ENCODE assay signal across 9 mouse cellular contexts in the genomic region with DNA sequence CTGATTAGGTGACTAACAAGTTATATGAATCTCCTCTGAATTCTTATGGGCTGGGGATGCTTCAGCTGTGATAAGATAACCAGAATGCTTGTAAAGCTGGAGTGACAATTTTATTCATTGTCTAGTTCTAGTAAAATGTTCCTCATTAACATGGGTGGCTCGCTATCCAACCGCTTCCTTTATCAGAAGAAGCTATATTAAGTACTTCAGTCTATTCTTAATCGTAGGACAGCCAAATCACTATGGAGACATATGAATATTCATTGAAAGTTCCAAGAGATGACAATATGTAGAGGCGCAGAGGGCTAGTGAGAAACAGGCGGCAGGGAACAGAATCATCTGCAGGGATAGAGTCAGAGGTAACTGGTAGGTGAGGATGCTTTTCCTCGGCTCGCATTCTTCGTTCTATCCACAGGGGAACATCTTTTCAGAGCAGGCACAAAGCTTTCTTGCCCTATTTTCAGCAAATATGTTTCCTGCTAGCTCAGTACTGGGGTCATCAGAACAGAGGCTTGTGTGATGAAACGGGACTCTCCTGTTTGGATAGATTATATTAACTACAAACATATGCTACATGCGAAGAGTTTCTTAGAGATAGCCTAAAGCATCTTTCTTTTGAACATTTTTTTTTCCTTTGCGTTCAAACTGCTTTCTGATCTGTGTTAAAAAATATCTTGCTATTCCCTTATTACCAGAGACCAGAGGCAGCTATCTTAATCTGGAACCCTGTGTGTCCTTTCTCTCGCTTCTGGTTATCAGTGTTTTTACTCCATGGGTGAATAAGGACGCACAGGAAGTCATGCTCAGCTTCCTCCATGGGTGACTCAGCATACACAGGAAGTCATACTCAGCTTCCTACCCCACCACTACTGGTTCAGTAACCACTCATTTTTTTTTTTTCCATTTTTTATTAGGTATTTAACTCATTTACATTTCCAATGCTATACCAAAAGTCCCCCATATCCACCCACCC. TPM values are rescaled to one million over a fixed set of nuclear protein-coding genes. Genes with fewer than 3 reads are reported as not detected.
DNase-seq lines count a peak whose midpoint lies in the region; ATAC-seq and TF ChIP-seq lines count a peak whose summit lies in the region.
"Had no signal": no experiment of that assay in that cellular context is flagged by ENCODE, and none has a peak within 500 bp of the region (broad histone marks: within the 10 kb centered on the region; RNA-seq: fewer than 3 reads in every experiment).

No protein-coding gene starts in this region.

- peak overlapping the region; percentile 53 for H3K27ac ChIP-seq in heart, embryonic 16.5 days (ENCODE audit: low read length)
- H3K27ac ChIP-seq in liver, embryonic 14.5 days: no peak overlapping the region

- peak overlapping the region; percentile 66 for H3K4me2 ChIP-seq in heart, embryonic 16.5 days (ENCODE audit: low read depth, low read length)
- H3K4me2 ChIP-seq in liver, embryonic 14.5 days (ENCODE audit: low read depth): peak overlapping the region; percentile 11

- no peak for TF ChIP-seq CTCF in liver, embryonic 14.5 days (IDR thresholded peaks at IDR 0.05; ENCODE audit: low read depth)

- peak overlapping the region; percentile 50 for H3K4me3 ChIP-seq in heart, embryonic 16.5 days (ENCODE audit: low read length)
- no peak overlapping the region for H3K4me3 ChIP-seq in liver, embryonic 14.5 days (ENCODE audit: insufficient read depth in 1 of 2, low read depth in 2 of 2, low read length in 2 of 2)

- no peak for TF ChIP-seq EP300 in liver, embryonic 14.5 days (IDR thresholded peaks at IDR 0.05; ENCODE audit: low read depth)

- H3K4me1 ChIP-seq in heart, embryonic 16.5 days (ENCODE audit: control insufficient read depth, insufficient read depth, low read length): peaks cover 8% of the 10 kb centered on the region
- H3K4me1 ChIP-seq in liver, embryonic 14.5 days (replicated peaks; ENCODE audit: control insufficient read depth in 2 of 2, insufficient read depth in 2 of 2, low read length in 1 of 2): no peaks in the 10 kb centered on the region

- WGBS in heart, embryonic 16.5 days: 56% methylated on average over 13 of the region's 13 CpGs
- 54% methylated on average over 13 of the region's 13 CpGs for WGBS in liver, embryonic 14.5 days (ENCODE audit: insufficient replicate concordance)

- no peaks in the 10 kb centered on the region for H3K36me3 ChIP-seq in heart, embryonic 16.5 days (ENCODE audit: control insufficient read depth, insufficient read depth)
- no peaks in the 10 kb centered on the region for H3K36me3 ChIP-seq in liver, embryonic 14.5 days (replicated peaks; ENCODE audit: control insufficient read depth, insufficient read depth, low read depth)

- intact Hi-C loops in heart, postnatal 10 days (cut with DNase I): no loop called here

- peak overlapping the region; percentile 50 for H3K9ac ChIP-seq in heart, embryonic 16.5 days (ENCODE audit: low read length)
- no peak overlapping the region for H3K9ac ChIP-seq in liver, embryonic 14.5 days (replicated peaks)

- peaks cover 4% of the 10 kb centered on the region for H3K9me3 ChIP-seq in heart, embryonic 16.5 days (replicated peaks; ENCODE audit: control insufficient read depth, low read length)
- no peaks in the 10 kb centered on the region for H3K9me3 ChIP-seq in liver, embryonic 14.5 days (ENCODE audit: control insufficient read depth, low read length)

- no peak for DNase-seq in heart, postnatal 10 days
- peak; percentile 14 to 48 for DNase-seq in frontal cortex, adult 2 months (ENCODE audit: extremely low spot score in 1 of 2, low spot score in 1 of 2)
- no peak for DNase-seq in liver, embryonic 14.5 days (ENCODE audit: low read depth in 3 of 3, low spot score in 3 of 3)
- no peak for DNase-seq in adrenal gland, adult 2 months
- no peak for DNase-seq in thymus, postnatal 25 days
- DNase-seq in urinary bladder, postnatal 4 days (ENCODE audit: low spot score in 2 of 2): no peak

- no peaks in the 10 kb centered on the region for H3K27me3 ChIP-seq in heart, embryonic 16.5 days (ENCODE audit: control insufficient read depth, insufficient read depth, low read length)
- H3K27me3 ChIP-seq in liver, embryonic 14.5 days (ENCODE audit: control insufficient read depth, insufficient read depth, low read length): no peaks in the 10 kb centered on the region

- ATAC-seq in heart, embryonic 16.5 days (replicated peaks; ENCODE audit: extremely low read depth, insufficient read depth, low FRiP score): no peak
- peak; percentile 81 for ATAC-seq in CD4-positive, CD25-positive, alpha-beta regulatory T cell, adult 4 months
- no peak for ATAC-seq in liver, embryonic 14.5 days (ENCODE audit: insufficient read depth)

RNA-seq across cellular contexts. Expression of a gene that starts 34.1 kb away (rescaled TPM):
- not detected in 2 replicates for polyA plus RNA-seq in heart, embryonic 16.5 days (2015; fragmentation: Nextera tagmentation; extraction: Ambion mirVana)
- not detected for total RNA-seq in heart, postnatal 10 days (2021)
- not detected for polyA plus RNA-seq in CD4-positive, CD25-positive, alpha-beta regulatory T cell, adult 4 months (2017; shearing (Covaris generic))
- not detected in 2 replicates for polyA plus RNA-seq in frontal cortex, adult 2 months (2012; rRNA removed)
- not detected in 2 replicates for polyA plus RNA-seq in liver, embryonic 14.5 days (2012; rRNA removed)
- not detected in 2 replicates for polyA plus RNA-seq in liver, embryonic 14.5 days (2014; fragmentation: Nextera tagmentation; extraction: Ambion mirVana)
- not detected for total RNA-seq in adrenal gland, adult 2 months (2021)
- not detected in 2 replicates for polyA plus RNA-seq in adrenal gland, adult 2 months (2012; rRNA removed)
- polyA plus RNA-seq: embryonic facial prominence, embryonic 11.5 days had no signal

Comparison
In these comparisons a context has a peak if more than half of its experiments do, and no peak if none do; other contexts are left out.
1. DNase-seq: peak in frontal cortex, adult 2 months (2 of 2); none in heart, postnatal 10 days (0 of 2), liver, embryonic 14.5 days (0 of 3), adrenal gland, adult 2 months (single experiment), thymus, postnatal 25 days (single experiment) and urinary bladder, postnatal 4 days (0 of 2).